Mouse (Mus musculus) midbrain, embryonic 11.5 days (tissue): ENCODE results near the gene Tmem167b. TPM values are rescaled to one million over a fixed set of nuclear protein-coding genes. Genes with fewer than 3 reads are reported as not detected.

Experiments
- ATAC-seq: fragments of 200-750 bp; cut with Nextera tagmentation; 2 replicates; pipeline ENCODE4 v1.8.0; 2017; ENCODE audit warnings: moderate TSS enrichment, moderate library complexity; ENCODE audit not compliant: low FRiP score
- DNase-seq: peaks from one replicate; pipeline ENCODE4 v3.0.0; 2015; ENCODE audit warnings: low spot score; ENCODE audit errors: missing footprints
- H3K27ac ChIP-seq: fragments of 300-500 bp; sonication (generic); 2 replicates; pipeline ENCODE4 v1.5.1; 2014; ENCODE audit warnings: low read depth, low read length
- H3K27me3 ChIP-seq: fragments of 300-500 bp; sonication (generic); 2 replicates; pipeline ENCODE4 v1.6.1; 2014; ENCODE audit warnings: mild to moderate bottlenecking, low read length, moderate library complexity, mixed read lengths; ENCODE audit not compliant: control insufficient read depth, insufficient read depth
- H3K36me3 ChIP-seq: fragments of 300-500 bp; sonication (generic); 2 replicates; pipeline ENCODE4 v1.6.1; 2014; ENCODE audit warnings: mild to moderate bottlenecking, low read length, moderate library complexity, mixed read lengths; ENCODE audit not compliant: control insufficient read depth, insufficient read depth
- H3K4me1 ChIP-seq: fragments of 300-500 bp; sonication (generic); 2 replicates; pipeline ENCODE4 v1.6.1; 2014; ENCODE audit warnings: low read length; ENCODE audit not compliant: control insufficient read depth, insufficient read depth
- H3K4me2 ChIP-seq: fragments of 300-500 bp; sonication (generic); 2 replicates; pipeline ENCODE4 v1.6.1; 2014; ENCODE audit warnings: mild to moderate bottlenecking, moderate library complexity
- H3K4me3 ChIP-seq: fragments of 300-500 bp; sonication (generic); 2 replicates; pipeline ENCODE4 v1.5.1; 2014; ENCODE audit warnings: low read depth, low read length
- H3K9ac ChIP-seq: fragments of 300-500 bp; sonication (generic); 2 replicates; pipeline ENCODE4 v1.6.1; 2014; ENCODE audit warnings: low read length
- H3K9me3 ChIP-seq: fragments of 300-500 bp; sonication (generic); 2 replicates; pipeline ENCODE4 v1.6.1; 2016; ENCODE audit warnings: low read length; ENCODE audit not compliant: control insufficient read depth
- WGBS: fragments of 180-500 bp; shearing (Covaris S2); extraction: QIAGEN DNeasy Blood & Tissue Kit; methylation state at CpG from one replicate; pipeline ENCODE4 v1.1.7; 2014; 5-methylcytosine and 5-hydroxymethylcytosine counted together
- microRNA-seq: library from miRNA; unstranded; fragments of <30 nt; microRNA quantifications from one replicate; pipeline ENCODE4, GENCODE M21; 2017
- polyA plus RNA-seq: library from polyadenylated mRNA; unstranded; fragments of >200 nt; fragmentation: Nextera tagmentation; extraction: Ambion mirVana; gene quantifications from 2 replicates; pipeline ENCODE4 v1.2.1, GENCODE M21; 2014

Gene Tmem167b
- polyA plus RNA-seq, 1 experiment from 2014 or later: 57.2 TPM

- ATAC-seq (no peak), DNase-seq (peak; percentile 69)
- Histone ChIP-seq H3K9ac (no peak overlapping the region), H3K27me3 (no peaks in the 10 kb centered on the region), H3K4me3 (no peak overlapping the region), H3K36me3 (no peaks in the 10 kb centered on the region), H3K9me3 (no peaks in the 10 kb centered on the region), H3K27ac (no peak overlapping the region), H3K4me2 (no peak overlapping the region), H3K4me1 (no peaks in the 10 kb centered on the region)
- WGBS: 93% methylated on average over 4 of the region's 4 CpGs
Measured at GRCm38 (mm10) chr3:108523415-108523814, 38.9 kb downstream of the Tmem167b start.

- peak; percentile 72 for DNase-seq
- WGBS: 62% methylated on average over 4 of the region's 4 CpGs
- Histone ChIP-seq H3K27ac (no peak overlapping the region), H3K4me3 (no peak overlapping the region), H3K9ac (no peak overlapping the region), H3K27me3 (no peaks in the 10 kb centered on the region), H3K4me2 (no peak overlapping the region), H3K36me3 (no peaks in the 10 kb centered on the region), H3K4me1 (no peaks in the 10 kb centered on the region), H3K9me3 (no peaks in the 10 kb centered on the region)
- ATAC-seq: no peak
Measured at GRCm38 (mm10) chr3:108518276-108518675, 44.0 kb downstream of the Tmem167b start.

GRCm38 (mm10) chr3:108513465-108513864, 48.8 kb downstream of the Tmem167b start:
- no peak overlapping the region for H3K9ac ChIP-seq

GRCm38 (mm10) chr3:108510716-108511483, 51.4 kb downstream of the Tmem167b start:
- Histone ChIP-seq H3K9ac (no peak overlapping the region), H3K36me3 (no peaks in the 10 kb centered on the region), H3K4me2 (no peak overlapping the region), H3K27ac (no peak overlapping the region), H3K9me3 (no peaks in the 10 kb centered on the region), H3K4me3 (no peak overlapping the region), H3K27me3 (no peaks in the 10 kb centered on the region), H3K4me1 (peaks cover 5% of the 10 kb centered on the region)
- WGBS: 25% methylated on average over 9 of the region's 9 CpGs
- DNase-seq: peak; percentile 86
- peak; percentile 38; the same call in 1 of the 2 replicates for ATAC-seq

More at GRCm38 (mm10) chr3:108513465-108513864, 48.8 kb downstream of the Tmem167b start:
- Histone ChIP-seq H3K36me3 (no peaks in the 10 kb centered on the region), H3K27ac (no peak overlapping the region), H3K4me3 (no peak overlapping the region), H3K4me1 (peaks cover 5% of the 10 kb centered on the region), H3K4me2 (no peak overlapping the region), H3K27me3 (no peaks in the 10 kb centered on the region), H3K9me3 (no peaks in the 10 kb centered on the region)
- DNase-seq (peak; percentile 47), ATAC-seq (no peak)
- 53% methylated on average over 3 of the region's 3 CpGs for WGBS

- no peak for ATAC-seq
- Histone ChIP-seq H3K27ac (no peak overlapping the region), H3K4me3 (no peak overlapping the region), H3K4me2 (no peak overlapping the region), H3K4me1 (peaks cover 5% of the 10 kb centered on the region), H3K27me3 (no peaks in the 10 kb centered on the region), H3K9me3 (no peaks in the 10 kb centered on the region), H3K36me3 (no peaks in the 10 kb centered on the region), H3K9ac (no peak overlapping the region)
- DNase-seq: peak; percentile 86
- 30% methylated on average over 1 of the region's 2 CpGs for WGBS
Measured at GRCm38 (mm10) chr3:108510156-108510555, 52.1 kb downstream of the Tmem167b start.

- Histone ChIP-seq H3K4me3 (no peak overlapping the region), H3K4me1 (peaks cover 5% of the 10 kb centered on the region), H3K9ac (no peak overlapping the region), H3K27ac (no peak overlapping the region), H3K4me2 (no peak overlapping the region), H3K27me3 (no peaks in the 10 kb centered on the region), H3K9me3 (no peaks in the 10 kb centered on the region), H3K36me3 (no peaks in the 10 kb centered on the region)
- no peak for ATAC-seq
- peak; percentile 80 for DNase-seq
- WGBS: 72% methylated on average over 4 of the region's 4 CpGs
Measured at GRCm38 (mm10) chr3:108508745-108509474, 53.4 kb downstream of the Tmem167b start.

Small RNA genes within 50 kb of the gene (microRNA-seq; reads per million reads assigned to microRNA genes)
- gene Gm22860: not detected

Other genes starting within 250 kb of the Tmem167b start
- 0.12 TPM in 1 of 2 replicates, not detected in the other for gene Mybphl, start 197.6 kb downstream of the Tmem167b start, polyA plus RNA-seq
- gene Psrc1, start 178.6 kb downstream of the Tmem167b start, polyA plus RNA-seq: 59.3 and 68.1 TPM in 2 replicates
- 61.9 and 65.2 TPM in 2 replicates for gene Celsr2, start 146.9 kb downstream of the Tmem167b start, polyA plus RNA-seq
- gene Sars, start 117.3 kb downstream of the Tmem167b start, polyA plus RNA-seq: 196 and 213 TPM in 2 replicates
- 0.51 and 0.72 TPM in 2 replicates for gene 1700013F07Rik, start 28.3 kb downstream of the Tmem167b start, polyA plus RNA-seq
- 2.7 and 2.9 TPM in 2 replicates for gene 5330417C22Rik, start 25.9 kb downstream of the Tmem167b start, polyA plus RNA-seq
- 89.4 and 90.8 TPM in 2 replicates for gene Taf13, start 9.2 kb upstream of the Tmem167b start, polyA plus RNA-seq
- 50.0 and 52.0 TPM in 2 replicates for gene Wdr47, start 28.8 kb upstream of the Tmem167b start, polyA plus RNA-seq
- gene Clcc1, start 91.4 kb upstream of the Tmem167b start, polyA plus RNA-seq: 64.0 and 76.2 TPM in 2 replicates
- 113 and 119 TPM in 2 replicates for gene Gpsm2, start 159.8 kb upstream of the Tmem167b start, polyA plus RNA-seq
- gene Aknad1, start 177.2 kb upstream of the Tmem167b start, polyA plus RNA-seq: not detected in 2 replicates